Mouse (Mus musculus) layer of hippocampus, adult 2 months (tissue): ENCODE data around the gene Nudt14. TPM values are rescaled to one million over a fixed set of nuclear protein-coding genes. Genes with fewer than 3 reads are reported as not detected.

Experiments
- DNase-seq, 2 experiments: peaks; one replicate each; pipeline ENCODE4 v3.0.0; 2022; ENCODE audit warnings: low spot score in 2 of 2
- H3K27ac ChIP-seq: fragments of 200-600 bp; 2 replicates; pipeline ENCODE4 v1.8.1; 2022
- H3K4me3 ChIP-seq: fragments of 200-600 bp; 2 replicates; pipeline ENCODE4 v1.8.1; 2022; ENCODE audit warnings: mild to moderate bottlenecking
- CTCF ChIP-seq: fragments of 200-600 bp; conservative IDR thresholded peaks from 2 replicates; pipeline ENCODE4 v1.8.1; 2022; ENCODE audit warnings: antibody characterized with exemption, mild to moderate bottlenecking, moderate library complexity
- total RNA-seq, 2 experiments: library from RNA; stranded (reverse); gene quantifications; 2 replicates each; pipeline ENCODE4 v1.2.3; 2021

Nudt14 gene
- total RNA-seq, 2 experiments from 2014 or later, result 9.8 to 10.1 TPM

GRCm38 (mm10) chr12:112917486-112917885, 24.4 kb downstream of the Nudt14 start:
- H3K27ac ChIP-seq, result peak overlapping the region; percentile 61; the same call in 1 of the 2 replicates
- H3K4me3 ChIP-seq, result no peak overlapping the region
- no peak for TF ChIP-seq CTCF
- DNase-seq, result no peak

GRCm38 (mm10) chr12:112916698-112917400, 25.1 kb downstream of the Nudt14 start:
- no peak overlapping the region for H3K4me3 ChIP-seq
- no peak for TF ChIP-seq CTCF
- peak overlapping the region; percentile 61; the same call in 1 of the 2 replicates for H3K27ac ChIP-seq
- DNase-seq, result no peak

DNA sequence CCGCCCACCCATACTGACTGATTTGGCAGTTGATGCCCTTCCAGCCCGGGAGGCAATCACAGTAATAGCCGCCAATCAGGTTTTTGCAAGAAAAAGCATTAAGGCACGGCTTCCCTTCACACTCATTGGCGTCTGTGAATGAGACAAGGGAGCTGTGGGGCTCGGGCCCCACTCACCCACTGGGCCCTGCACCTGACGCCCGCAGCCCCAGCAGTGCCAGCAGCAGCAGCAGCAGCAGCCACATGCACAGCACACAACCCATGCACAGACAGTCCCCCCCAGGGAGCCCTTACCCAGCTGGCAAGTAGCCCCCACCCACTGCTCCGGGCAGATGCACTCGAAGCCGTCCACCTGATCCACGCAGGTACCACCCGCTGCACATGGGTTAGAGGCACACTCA, 26.3 kb downstream of the Nudt14 start:
- no peak for DNase-seq
- Histone ChIP-seq H3K27ac (no peak overlapping the region), H3K4me3 (no peak overlapping the region)
- no peak for TF ChIP-seq CTCF

DNA sequence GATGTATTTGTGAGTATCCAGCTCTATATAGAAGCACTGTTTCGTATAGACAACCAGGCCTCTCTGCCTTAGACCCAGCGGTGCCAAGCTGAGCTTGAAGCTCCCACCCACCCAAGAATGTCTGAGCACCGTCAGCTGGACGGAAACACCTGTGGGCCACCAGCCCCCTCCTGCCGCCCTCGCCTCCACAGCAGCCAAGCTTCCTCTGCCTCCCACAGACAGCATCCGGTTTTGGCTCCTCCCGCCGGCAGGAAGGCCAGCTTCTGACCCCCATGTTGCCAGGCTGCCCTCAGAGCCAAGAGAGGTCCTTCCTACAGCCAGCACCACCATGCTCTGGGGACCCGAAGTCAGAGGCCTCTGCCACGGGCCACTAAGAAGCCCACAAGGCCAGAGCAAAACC, 27.4 kb downstream of the Nudt14 start:
- TF ChIP-seq CTCF, result no peak
- no peak for DNase-seq
- no peak overlapping the region for H3K27ac ChIP-seq
- no peak overlapping the region for H3K4me3 ChIP-seq

DNA sequence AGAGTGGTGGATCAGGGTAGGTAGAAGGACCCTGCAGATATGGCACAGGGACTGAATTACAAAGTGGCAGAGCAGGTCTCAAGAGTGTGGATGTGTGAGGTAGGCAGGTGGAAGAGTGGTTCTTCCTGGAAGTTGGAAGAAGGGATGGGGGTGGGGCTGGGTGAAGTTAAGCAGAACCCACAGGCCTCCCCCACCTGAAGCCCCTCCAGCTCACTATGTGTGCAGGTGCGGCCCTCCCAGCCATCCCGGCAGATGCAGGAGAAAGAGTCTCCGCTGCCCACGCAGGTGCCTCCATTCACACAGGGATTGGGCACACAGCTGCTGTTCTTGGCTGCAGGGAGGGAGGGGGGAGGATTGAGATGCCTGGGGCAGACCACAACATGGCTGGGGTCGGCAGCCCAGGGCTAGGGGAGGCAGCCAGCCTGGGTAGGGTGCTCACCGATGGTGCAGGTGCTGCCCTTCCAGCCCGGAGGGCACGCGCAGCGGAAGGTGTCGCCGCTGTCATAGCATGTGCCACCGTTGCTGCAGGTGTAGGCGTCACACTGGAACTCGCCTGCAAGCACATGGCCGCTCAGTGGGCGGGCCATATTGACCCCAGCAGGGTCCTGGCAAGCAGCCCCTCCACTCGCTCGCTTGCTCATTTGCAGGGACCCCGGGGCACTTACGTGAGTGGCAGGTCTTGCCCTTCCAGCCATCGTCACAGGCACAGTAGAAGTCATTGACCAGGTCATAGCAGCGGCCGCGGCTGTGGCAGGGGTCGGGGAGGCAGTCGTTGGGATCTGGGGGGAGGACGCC, 28.8 kb downstream of the Nudt14 start:
- Histone ChIP-seq H3K4me3 (no peak overlapping the region), H3K27ac (no peak overlapping the region)
- DNase-seq, result no peak
- no peak for TF ChIP-seq CTCF

GRCm38 (mm10) chr12:112911701-112912100, 30.2 kb downstream of the Nudt14 start:
- H3K4me3 ChIP-seq, result no peak overlapping the region
- no peak for TF ChIP-seq CTCF
- no peak for DNase-seq
- no peak overlapping the region for H3K27ac ChIP-seq

DNA sequence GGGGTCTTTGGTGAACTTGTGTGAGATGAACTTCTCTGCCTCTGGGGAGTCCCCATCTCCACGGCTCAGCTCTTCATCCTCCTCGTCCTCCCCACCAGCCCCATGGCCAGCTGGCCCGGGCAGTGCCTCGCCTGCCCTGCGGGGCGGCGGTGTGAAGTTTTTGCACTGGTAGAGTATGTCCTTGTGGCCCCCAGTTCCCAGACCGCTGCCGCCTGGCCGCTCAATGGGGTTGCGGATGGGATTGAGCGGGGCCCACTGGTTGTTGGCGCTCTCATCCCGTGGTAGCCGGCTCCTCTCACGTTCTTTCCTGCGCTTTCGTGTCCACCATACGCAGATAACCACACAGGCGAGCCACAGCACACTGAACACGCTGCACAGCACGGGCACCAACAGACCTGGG, 32.9 kb downstream of the Nudt14 start:
- Histone ChIP-seq H3K4me3 (no peak overlapping the region), H3K27ac (no peak overlapping the region)
- no peak for TF ChIP-seq CTCF
- DNase-seq, result no peak

DNA sequence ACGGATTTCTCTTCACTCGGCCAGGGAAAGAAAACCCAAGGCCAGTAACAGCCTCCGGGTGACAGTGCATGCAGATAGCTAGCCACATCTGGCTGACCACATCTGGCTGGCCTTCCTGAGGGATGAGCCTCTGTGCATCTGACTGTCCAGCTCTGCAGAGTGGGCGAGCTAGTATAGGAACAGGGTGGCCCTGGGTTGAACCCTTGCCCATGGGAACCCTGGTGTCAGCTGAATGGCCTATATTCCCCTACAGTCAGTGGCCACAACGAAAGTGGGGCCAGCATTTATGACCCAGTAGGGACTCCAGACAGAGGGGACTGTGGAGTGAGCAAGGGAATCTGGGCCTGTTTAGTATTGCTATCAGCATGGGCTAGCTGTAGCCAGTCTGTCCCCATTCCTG, 36.9 kb downstream of the Nudt14 start:
- Histone ChIP-seq H3K27ac (no peak overlapping the region), H3K4me3 (no peak overlapping the region)
- no peak for DNase-seq
- TF ChIP-seq CTCF, result no peak

DNA sequence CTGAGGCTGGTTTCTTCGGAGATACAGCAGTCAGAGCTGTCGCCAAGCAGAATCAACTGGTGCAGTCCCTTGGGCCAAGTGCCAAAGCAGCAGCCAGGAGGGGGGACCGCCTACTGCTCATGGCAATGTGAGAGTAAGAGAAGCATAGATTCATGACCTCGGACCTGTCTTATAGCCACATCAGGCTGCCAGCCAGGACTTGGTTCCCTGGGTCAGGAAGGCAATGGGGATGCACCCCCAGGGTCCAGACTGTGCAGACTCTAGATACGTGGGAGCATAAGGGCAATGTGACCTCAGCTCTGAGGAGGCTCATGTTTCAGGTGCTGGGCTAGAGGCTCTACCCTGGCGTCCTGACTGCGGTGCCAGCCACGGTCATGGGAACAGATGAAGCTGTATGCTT, 38.0 kb downstream of the Nudt14 start:
- no peak for TF ChIP-seq CTCF
- no peak overlapping the region for H3K27ac ChIP-seq
- no peak overlapping the region for H3K4me3 ChIP-seq
- DNase-seq, result no peak

- Histone ChIP-seq H3K27ac (no peak overlapping the region), H3K4me3 (no peak overlapping the region)
- DNase-seq, result peak; percentile 36 to 49
- TF ChIP-seq CTCF, result no peak
These were observed 41.3 kb downstream of the Nudt14 start for GRCm38 (mm10) chr12:112900641-112901040.

- DNase-seq, result no peak
- TF ChIP-seq CTCF, result no peak
- Histone ChIP-seq H3K27ac (no peak overlapping the region), H3K4me3 (no peak overlapping the region)
These were observed 43.0 kb downstream of the Nudt14 start for GRCm38 (mm10) chr12:112898960-112899359.

DNA sequence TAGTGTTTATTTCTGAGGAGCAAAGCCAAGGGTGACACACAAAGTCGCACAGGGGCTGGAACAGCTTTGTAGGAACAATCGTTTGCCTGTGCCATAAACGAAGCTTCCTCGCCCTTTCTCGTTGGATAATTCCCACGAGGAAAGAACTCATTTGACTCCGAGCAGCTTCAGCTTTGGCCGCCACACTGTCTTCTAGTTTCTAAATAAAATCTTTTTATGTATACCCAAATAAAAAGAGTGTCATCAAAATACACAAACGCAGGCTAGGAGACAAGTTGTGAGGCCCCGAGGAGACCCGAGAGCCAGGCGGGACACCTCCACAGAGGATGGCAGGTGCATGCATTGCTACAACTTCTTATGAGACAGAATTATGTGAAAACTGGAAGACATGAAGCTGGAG, 43.6 kb downstream of the Nudt14 start:
- no peak overlapping the region for H3K4me3 ChIP-seq
- no peak for DNase-seq
- TF ChIP-seq CTCF, result no peak
- H3K27ac ChIP-seq, result peak overlapping the region; percentile 11; the same call in 1 of the 2 replicates

- Histone ChIP-seq H3K4me3 (no peak overlapping the region), H3K27ac (peak overlapping the region; percentile 11)
- no peak for DNase-seq
- TF ChIP-seq CTCF, result no peak
These were observed 44.3 kb downstream of the Nudt14 start for GRCm38 (mm10) chr12:112897522-112898212.
